Mouse (Mus musculus) intestine, embryonic 14.5 days (tissue): Measurements from ENCODE around the gene Gm29133. TPM values are rescaled to one million over a fixed set of nuclear protein-coding genes. Genes with fewer than 3 reads are reported as not detected.

ENCODE experiments used
- ATAC-seq: fragments of 200-750 bp; cut with Nextera tagmentation; replicated peaks from 2 replicates; pipeline ENCODE4 v1.8.0; 2017; ENCODE audit warnings: low read depth, moderate number of reproducible peaks, moderate TSS enrichment, moderate library complexity; ENCODE audit not compliant: low FRiP score, low TSS enrichment
- DNase-seq: peaks from one replicate; pipeline ENCODE4 v3.0.0-alpha.2; 2018; ENCODE audit warnings: low spot score
- H3K27ac ChIP-seq: fragments of 300-500 bp; sonication (generic); 2 replicates; pipeline ENCODE4 v1.5.1; 2014; ENCODE audit warnings: low read depth, mild to moderate bottlenecking, control low read depth
- H3K27me3 ChIP-seq: fragments of 300-500 bp; sonication (generic); replicated peaks from 2 replicates; pipeline ENCODE4 v1.6.1; 2014; ENCODE audit warnings: low read length, control low read depth; ENCODE audit not compliant: control insufficient read depth, insufficient read depth
- H3K36me3 ChIP-seq: fragments of 300-500 bp; sonication (generic); 2 replicates; pipeline ENCODE4 v1.6.1; 2014; ENCODE audit warnings: low read length, control low read depth; ENCODE audit not compliant: control insufficient read depth, insufficient read depth
- H3K4me1 ChIP-seq: fragments of 300-500 bp; sonication (generic); replicated peaks from 2 replicates; pipeline ENCODE4 v1.6.1; 2014; ENCODE audit warnings: low read length, control low read depth, mixed read lengths; ENCODE audit not compliant: control insufficient read depth, insufficient read depth
- H3K4me2 ChIP-seq: fragments of 300-500 bp; sonication (generic); 2 replicates; pipeline ENCODE4 v1.6.1; 2014; ENCODE audit warnings: low read length
- H3K4me3 ChIP-seq: fragments of 300-500 bp; sonication (generic); 2 replicates; pipeline ENCODE4 v1.5.1; 2014; ENCODE audit warnings: low read depth, low read length, control low read depth, mixed read lengths
- H3K9ac ChIP-seq: fragments of 300-500 bp; sonication (generic); 2 replicates; pipeline ENCODE4 v1.6.1; 2014; ENCODE audit warnings: mild to moderate bottlenecking, low read length
- H3K9me3 ChIP-seq: fragments of 300-500 bp; sonication (generic); 2 replicates; pipeline ENCODE4 v1.6.1; 2016; ENCODE audit warnings: low read length, control low read depth; ENCODE audit not compliant: control insufficient read depth
- WGBS: fragments of 180-500 bp; shearing (Covaris S2); extraction: QIAGEN DNeasy Blood & Tissue Kit; methylation state at CpG from one replicate; pipeline ENCODE4 v1.1.7; 2014; 5-methylcytosine and 5-hydroxymethylcytosine counted together
- polyA plus RNA-seq: library from polyadenylated mRNA; unstranded; fragments of >200 nt; fragmentation: Nextera tagmentation; extraction: Ambion mirVana; gene quantifications from 2 replicates; pipeline ENCODE4 v1.2.1, GENCODE M21; 2014

Gene Gm29133
- polyA plus RNA-seq = not detected in 2 replicates

GRCm38 (mm10) chr3:75747897-75748296 lies at the start of gene Gm29133:
TSS of gene Gm29133 (plus strand) at chr3:75748197.
- Histone ChIP-seq H3K4me2 (no peak within 1 kb of the TSS), H3K4me3 (no peak within 1 kb of the TSS), H3K27me3 (no peaks in the 10 kb centered on the region), H3K36me3 (no peaks in the 10 kb centered on the region), H3K9me3 (no peaks in the 10 kb centered on the region), H3K9ac (no peak within 1 kb of the TSS), H3K27ac (no peak within 1 kb of the TSS), H3K4me1 (no peaks in the 10 kb centered on the region)
- no peak for ATAC-seq
- WGBS = 64% methylated on average over 5 of the region's 5 CpGs
- no peak for DNase-seq

- Histone ChIP-seq H3K27ac (no peak overlapping the region), H3K27me3 (no peaks in the 10 kb centered on the region), H3K9ac (no peak overlapping the region), H3K4me1 (no peaks in the 10 kb centered on the region), H3K4me3 (no peak overlapping the region), H3K4me2 (no peak overlapping the region), H3K9me3 (no peaks in the 10 kb centered on the region), H3K36me3 (no peaks in the 10 kb centered on the region)
- ATAC-seq (no peak), DNase-seq (no peak)
- WGBS = 90% methylated on average over 3 of the region's 3 CpGs
These were observed 48.9 kb upstream of the Gm29133 start for GRCm38 (mm10) chr3:75699088-75699487.

- Histone ChIP-seq H3K27ac (no peak overlapping the region), H3K4me1 (no peaks in the 10 kb centered on the region), H3K36me3 (no peaks in the 10 kb centered on the region), H3K9me3 (no peaks in the 10 kb centered on the region), H3K4me3 (no peak overlapping the region), H3K27me3 (no peaks in the 10 kb centered on the region), H3K4me2 (no peak overlapping the region), H3K9ac (no peak overlapping the region)
- 64% methylated on average over 3 of the region's 3 CpGs for WGBS
- DNase-seq (no peak), ATAC-seq (no peak)
These were observed 46.7 kb upstream of the Gm29133 start for GRCm38 (mm10) chr3:75701336-75701735.

GRCm38 (mm10) chr3:75706536-75706935 lies 41.5 kb upstream of the Gm29133 start:
- no peak overlapping the region for H3K27ac ChIP-seq
- DNase-seq = no peak
- ATAC-seq = no peak

GRCm38 (mm10) chr3:75713678-75714295 lies 34.2 kb upstream of the Gm29133 start:
- H3K36me3 ChIP-seq = no peaks in the 10 kb centered on the region
- no peak overlapping the region for H3K4me2 ChIP-seq
- DNase-seq = no peak
- H3K4me1 ChIP-seq = no peaks in the 10 kb centered on the region
- no peaks in the 10 kb centered on the region for H3K27me3 ChIP-seq
- no peak for ATAC-seq
- no peak overlapping the region for H3K9ac ChIP-seq
- H3K9me3 ChIP-seq = no peaks in the 10 kb centered on the region
- H3K4me3 ChIP-seq = no peak overlapping the region
- no peak overlapping the region for H3K27ac ChIP-seq
- 69% methylated on average over 3 of the region's 3 CpGs for WGBS

More at GRCm38 (mm10) chr3:75706536-75706935, 41.5 kb upstream of the Gm29133 start:
- WGBS = 72% methylated on average over 3 of the region's 3 CpGs
- Histone ChIP-seq H3K9ac (no peak overlapping the region), H3K4me2 (no peak overlapping the region), H3K27me3 (no peaks in the 10 kb centered on the region), H3K4me1 (no peaks in the 10 kb centered on the region), H3K9me3 (no peaks in the 10 kb centered on the region), H3K4me3 (no peak overlapping the region), H3K36me3 (no peaks in the 10 kb centered on the region)

GRCm38 (mm10) chr3:75720663-75721062 lies 27.3 kb upstream of the Gm29133 start:
- H3K4me3 ChIP-seq = no peak overlapping the region
- no peaks in the 10 kb centered on the region for H3K4me1 ChIP-seq
- 28% methylated on average over 2 of the region's 2 CpGs for WGBS
- H3K9me3 ChIP-seq = no peaks in the 10 kb centered on the region
- H3K36me3 ChIP-seq = no peaks in the 10 kb centered on the region
- H3K27ac ChIP-seq = no peak overlapping the region
- no peak for ATAC-seq
- H3K4me2 ChIP-seq = no peak overlapping the region
- H3K27me3 ChIP-seq = no peaks in the 10 kb centered on the region
- H3K9ac ChIP-seq = no peak overlapping the region
- no peak for DNase-seq

- H3K4me3 ChIP-seq = no peak overlapping the region
- H3K27me3 ChIP-seq = no peaks in the 10 kb centered on the region
- WGBS = 80% methylated on average over 3 of the region's 3 CpGs
- no peaks in the 10 kb centered on the region for H3K9me3 ChIP-seq
- H3K36me3 ChIP-seq = no peaks in the 10 kb centered on the region
- DNase-seq (no peak), ATAC-seq (no peak)
- H3K27ac ChIP-seq = no peak overlapping the region
- H3K4me2 ChIP-seq = no peak overlapping the region
- H3K9ac ChIP-seq = no peak overlapping the region
- H3K4me1 ChIP-seq = no peaks in the 10 kb centered on the region
These were observed 16.9 kb upstream of the Gm29133 start for GRCm38 (mm10) chr3:75730982-75731600.

- 84% methylated on average over 4 of the region's 4 CpGs for WGBS
- no peaks in the 10 kb centered on the region for H3K27me3 ChIP-seq
These were observed 4.1 kb upstream of the Gm29133 start for GRCm38 (mm10) chr3:75743664-75744437.

More at GRCm38 (mm10) chr3:75743664-75744437, 4.1 kb upstream of the Gm29133 start:
- no peak for DNase-seq
- H3K27ac ChIP-seq = no peak overlapping the region
- no peak for ATAC-seq
- H3K9me3 ChIP-seq = no peaks in the 10 kb centered on the region
- no peak overlapping the region for H3K4me3 ChIP-seq
- H3K36me3 ChIP-seq = no peaks in the 10 kb centered on the region
- H3K9ac ChIP-seq = no peak overlapping the region
- no peak overlapping the region for H3K4me2 ChIP-seq
- H3K4me1 ChIP-seq = no peaks in the 10 kb centered on the region
